Mouse (Mus musculus): ENCODE data around the gene Agap3.
A peak's percentile ranks its signal among the peaks of the same experiment; 100 is the strongest.

Agap3 gene

DNA sequence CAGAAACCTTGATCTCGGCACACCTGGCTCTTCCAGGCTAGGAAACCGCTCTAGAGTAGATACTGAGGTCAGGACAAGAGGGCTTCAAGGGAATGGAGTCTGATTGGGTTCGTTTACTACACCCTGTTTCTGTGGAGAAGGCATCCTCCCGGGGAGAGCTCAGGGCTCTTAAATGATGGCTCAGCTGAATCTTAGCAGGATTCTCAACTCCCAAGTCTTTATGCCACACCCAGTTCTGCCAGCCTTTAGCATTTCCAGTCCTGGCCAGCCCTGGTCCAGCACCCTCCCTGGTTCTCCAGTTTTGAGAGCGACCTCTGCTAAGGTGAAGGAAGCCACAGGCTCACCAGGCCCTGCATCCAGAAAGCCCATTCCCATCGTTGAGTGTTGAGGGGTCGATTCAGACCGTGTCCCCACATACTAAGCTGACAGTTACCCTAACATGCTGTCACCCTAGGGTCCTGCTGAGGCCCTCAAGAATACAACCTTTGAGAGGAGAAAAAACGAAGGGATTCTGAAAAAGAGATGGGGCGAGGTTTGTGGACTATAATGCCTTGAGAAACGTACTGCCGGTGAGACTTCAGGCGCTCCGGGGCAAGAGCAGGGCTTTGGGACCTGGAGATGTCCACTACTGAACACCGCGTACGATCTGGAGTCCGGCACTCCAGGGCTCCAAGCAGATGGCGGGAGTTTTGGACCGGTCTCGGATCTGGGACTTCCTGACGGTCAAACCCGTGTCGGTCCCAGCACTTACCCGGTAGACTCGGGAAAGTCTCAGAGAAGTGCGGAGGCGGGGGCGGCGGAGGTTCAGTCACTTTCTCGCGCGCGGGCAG is 73.6 kb downstream of the Agap3 start:
- DNase-seq, result no peak

DNA sequence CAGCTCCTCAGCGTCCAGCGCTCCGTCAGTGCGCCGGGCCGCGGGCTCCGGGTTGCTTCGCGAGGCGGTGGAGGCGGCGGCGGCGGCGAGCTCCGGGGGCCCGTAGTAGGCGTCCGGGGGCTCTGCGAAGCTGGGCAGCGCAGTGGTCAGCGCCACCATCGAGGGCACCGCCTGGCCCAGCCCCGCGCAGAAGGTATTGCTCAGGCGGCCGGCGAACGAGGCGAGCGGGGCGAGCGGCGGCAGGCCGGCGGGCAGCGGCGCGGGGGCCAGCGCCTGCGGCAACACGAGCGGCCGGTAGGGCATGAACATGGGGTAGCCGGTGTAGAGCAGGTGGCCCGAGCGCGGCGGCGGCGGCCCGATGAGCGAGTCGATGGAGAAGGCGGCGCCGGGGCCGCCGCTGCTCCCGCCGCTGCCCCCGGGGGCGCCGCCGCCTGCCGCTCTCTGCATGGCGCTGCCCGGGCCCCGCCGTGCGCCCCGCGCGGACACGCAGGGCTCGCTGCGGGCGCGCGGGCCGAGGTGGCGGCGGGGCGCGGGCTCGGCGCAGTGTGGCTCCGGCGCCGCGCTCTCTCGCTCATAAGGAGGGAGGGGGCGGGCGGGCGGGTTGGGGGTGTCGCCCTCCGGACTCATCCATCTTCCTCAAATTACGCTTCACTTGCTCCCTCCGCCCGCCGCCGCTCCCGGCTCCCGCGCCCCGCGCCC is 74.4 kb downstream of the Agap3 start:
- no peak for DNase-seq

DNA sequence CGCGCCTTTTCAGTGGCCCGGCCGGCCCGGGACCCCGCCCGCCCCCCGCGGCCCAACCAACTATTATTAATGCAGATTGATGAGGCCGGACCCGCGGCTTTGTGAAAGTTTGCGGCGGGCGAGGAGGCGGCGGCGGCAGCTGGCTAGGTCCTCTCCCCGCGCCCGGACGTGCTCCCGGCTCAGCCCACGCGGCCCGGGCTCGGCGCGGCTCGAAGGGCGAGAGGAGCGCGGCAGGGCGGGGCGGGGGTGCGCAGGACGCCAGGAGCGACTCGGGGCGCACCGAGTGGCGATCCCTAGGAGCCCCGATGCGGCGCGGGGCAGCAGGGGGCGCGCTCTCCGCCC is 74.9 kb downstream of the Agap3 start, which contains the start of gene Gbx1:
TSS of gene Gbx1 (minus strand) at position 314 of the 342 bp plus-strand sequence.
- DNase-seq, result no peak

DNA sequence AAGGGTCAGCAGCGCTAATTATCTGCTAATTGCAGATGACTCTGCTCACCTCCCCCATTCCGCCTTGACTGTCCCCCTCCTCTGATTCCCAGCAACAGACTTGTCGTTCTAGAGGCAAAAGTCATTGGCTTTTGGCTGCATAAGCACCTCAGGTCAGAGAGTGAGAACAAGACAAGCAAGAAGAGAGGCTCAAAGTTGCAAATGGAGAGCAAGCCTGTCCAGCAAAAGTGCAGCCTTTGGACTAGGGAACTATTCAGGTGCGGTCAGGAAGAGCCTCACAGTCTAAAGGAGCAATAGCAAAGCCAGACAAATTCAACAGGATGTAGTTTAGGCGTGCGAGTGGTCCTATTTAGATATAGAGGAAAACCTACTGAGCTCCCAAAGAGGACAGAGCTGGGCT is 75.8 kb downstream of the Agap3 start:
- no peak for DNase-seq

DNA sequence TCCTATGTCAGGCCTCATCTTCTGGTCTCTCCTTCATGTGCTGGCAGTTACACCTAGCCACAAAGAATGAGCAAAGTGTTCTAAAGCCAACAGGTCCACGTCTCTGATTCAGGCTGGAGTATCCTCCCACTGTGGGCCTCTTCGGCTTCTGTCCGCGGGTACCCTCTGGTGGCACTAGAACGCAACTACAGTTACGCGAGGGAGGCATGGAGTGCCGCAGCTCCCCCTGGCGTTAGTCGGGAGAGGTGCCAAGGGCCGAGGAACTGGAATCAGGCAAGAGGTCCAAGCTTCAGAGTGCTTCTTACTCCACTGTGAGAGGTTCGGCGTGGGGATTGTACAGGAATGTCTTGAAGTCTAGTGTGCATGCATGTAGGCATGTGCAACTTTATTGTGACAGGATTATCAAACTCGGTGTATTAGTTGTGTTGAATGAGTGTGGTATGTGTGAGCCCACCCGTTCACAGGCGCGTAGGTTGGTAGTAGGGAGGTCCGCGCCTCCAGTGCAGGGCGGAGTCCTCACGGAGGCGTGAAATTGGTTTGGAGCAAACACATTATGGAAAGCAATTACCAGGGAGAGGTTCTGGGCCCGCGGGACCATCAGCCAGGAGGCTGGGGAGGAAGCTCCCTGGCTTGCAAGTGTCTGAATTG is 78.2 kb downstream of the Agap3 start:
- peak; percentile 83 for DNase-seq

DNA sequence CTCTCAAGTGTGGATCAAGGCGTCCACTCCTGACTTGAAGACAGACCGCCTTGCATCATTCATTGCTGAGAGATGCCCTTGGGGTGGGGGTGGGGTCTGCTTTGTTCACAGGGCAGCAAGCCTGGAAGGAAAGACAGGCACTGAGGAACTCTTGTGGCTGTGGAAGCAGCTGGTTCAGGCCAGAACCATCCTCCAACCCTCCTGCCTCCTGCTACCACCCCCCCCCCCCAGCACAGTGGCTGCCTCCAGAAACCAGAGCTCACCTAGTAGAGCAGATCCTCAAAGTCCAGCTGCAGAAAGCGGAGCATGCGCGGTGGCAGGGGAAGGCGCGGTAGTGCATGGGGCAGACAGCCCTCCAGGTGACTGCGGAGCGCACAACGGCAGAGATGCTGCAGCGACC is 81.4 kb downstream of the Agap3 start:
- no peak for DNase-seq

DNA sequence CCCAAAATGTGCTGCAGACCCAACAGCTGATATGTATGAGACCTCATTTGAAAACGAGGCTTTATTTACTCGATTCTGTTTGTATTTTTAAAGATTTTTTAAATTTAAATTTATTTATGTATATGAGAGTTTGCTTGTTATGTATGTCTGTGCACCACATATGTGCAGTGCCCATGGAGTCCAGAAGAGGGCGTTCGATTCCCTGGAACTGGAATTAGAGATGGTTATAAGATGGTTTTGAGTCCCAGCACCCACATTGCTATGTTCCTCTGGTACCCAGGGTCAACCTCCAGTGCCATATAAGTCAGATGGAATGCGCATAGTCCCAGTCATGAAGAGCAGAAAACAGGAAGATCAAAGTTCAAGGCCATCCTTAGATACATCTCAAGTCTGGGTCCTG is 82.3 kb downstream of the Agap3 start:
- no peak for DNase-seq

DNA sequence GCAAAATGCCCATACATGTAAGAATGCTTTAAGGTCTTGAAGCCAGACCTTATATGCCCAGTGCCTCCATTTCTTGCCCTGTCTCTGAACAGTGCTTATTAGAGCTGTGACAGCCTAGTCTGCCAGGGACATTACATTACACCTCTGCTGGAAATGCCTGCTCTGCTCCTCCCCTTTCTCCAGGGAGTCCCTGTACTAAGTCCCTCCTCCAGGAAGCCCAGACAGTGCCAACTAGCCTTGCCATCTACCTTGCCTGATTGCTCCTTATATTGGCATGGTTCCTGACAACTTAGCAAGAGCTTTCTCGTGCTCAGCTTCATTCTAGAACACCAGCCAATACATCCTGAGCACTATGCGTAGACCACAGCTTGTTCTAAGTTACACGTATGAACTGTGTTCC is 83.8 kb downstream of the Agap3 start:
- DNase-seq, result no peak

DNA sequence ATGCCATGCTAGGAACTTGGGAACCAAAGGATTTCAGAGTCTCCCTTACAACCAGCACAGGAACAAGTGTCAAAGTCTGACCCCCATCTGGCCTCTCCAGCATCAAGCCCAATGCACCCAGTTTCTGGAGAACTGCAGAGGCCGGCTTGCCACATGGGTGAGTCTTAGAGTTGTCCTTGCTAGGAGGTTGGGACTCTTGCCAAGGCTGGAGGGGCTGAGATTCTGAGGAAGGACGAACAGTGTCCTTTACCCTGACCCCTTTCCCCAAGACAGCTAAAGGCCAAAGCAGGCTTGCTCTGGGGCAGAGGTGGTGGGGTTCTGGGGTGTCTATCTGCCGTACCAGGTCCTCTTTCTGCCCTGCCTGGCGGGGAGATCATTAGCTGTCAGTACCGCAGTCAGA is 84.5 kb downstream of the Agap3 start:
- no peak for DNase-seq

DNA sequence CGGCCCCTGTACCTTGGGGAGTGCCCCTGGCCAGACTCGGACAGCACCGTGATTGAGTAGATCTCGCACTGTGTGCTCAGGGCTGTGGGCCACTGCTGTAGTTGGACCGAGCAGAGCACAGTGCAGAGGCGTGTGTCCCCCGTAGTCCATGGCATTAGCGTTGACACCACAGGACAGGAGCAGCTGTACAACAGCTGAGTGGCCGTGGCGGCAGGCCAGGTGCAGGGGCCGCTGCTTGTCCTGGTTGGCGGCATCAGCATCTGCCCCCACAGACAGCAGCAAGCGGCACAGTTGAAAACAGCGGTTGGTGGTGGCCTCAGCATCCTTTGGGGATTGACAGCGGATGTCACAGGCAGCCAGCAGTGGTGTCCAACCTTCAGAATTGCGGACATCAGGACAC is 85.6 kb downstream of the Agap3 start:
- no peak for DNase-seq

DNA sequence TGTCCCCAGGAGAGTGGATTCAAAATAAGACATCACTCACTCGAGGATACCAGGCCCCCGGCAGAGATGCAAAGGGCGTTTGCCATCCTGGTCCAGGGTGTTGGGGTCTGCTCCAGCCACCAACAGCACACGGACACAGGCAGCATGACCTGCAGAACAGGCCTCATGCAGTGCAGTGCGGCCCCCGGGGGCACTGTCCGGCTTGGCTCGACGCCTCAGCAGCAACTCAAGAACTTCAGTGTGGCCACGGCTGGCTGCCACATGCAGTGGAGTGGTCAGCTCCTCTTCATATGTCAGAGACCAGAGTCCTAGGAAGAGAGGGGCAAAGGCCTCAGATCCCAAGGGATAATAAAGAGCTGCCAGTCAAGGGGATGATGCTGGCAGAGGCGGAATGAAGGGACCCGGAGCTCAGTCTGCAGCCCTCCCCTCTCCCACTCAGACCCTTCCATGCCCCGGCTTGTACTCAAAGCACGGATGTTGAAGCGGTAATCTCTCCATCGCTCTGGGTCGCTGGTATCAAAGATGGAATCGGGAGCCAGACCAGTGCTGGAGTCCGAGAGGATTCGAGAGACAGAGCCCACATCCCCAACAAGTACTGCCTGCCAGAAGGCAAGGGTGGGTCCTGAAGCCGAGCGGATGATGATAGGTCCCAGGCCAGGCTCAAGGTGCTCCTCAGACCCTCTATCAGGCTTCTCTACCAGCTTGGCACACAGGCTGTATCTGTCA is 87.8 kb downstream of the Agap3 start:
- no peak for DNase-seq

DNA sequence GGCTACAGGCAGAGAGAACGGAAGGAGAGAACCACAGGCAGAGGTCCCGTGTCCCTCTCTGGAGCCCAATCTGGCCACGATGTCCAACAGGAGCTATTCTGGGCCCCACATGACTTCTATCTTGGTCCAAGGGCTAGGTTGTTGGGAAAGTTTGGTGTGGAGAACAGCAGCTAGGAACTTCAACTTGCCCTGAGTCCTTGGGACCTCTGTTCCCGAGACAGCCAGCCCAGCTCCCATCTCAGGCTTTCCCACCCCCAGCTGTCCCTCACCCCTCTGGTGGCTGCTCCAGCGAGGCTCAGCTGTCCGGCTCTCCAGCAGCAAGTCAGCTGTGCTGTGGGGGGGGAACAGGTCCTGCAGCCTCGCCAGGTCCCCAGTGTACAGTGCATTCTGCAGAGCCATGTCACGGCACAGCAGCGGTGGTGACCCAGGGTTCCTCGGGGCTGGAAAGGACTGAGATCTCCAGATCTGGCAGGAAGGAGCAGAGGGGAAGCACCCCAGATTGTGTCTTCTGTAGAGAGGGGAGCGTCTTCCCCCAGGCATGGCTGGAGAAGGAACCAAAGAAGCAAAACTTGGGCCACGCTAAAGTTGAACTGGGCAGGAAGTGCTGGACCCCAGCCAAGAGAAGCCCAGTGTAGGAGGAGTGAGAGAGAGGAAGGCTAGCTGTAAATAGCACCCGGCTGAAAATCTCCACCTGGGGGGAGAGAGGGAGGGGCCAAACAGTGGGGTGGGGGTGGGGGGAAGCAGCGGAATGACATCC is 88.6 kb downstream of the Agap3 start, which contains the start of gene Asb10:
TSS of gene Asb10 (minus strand) at position 592 of the 757 bp plus-strand sequence.
- peak; percentile 69 for DNase-seq

DNA sequence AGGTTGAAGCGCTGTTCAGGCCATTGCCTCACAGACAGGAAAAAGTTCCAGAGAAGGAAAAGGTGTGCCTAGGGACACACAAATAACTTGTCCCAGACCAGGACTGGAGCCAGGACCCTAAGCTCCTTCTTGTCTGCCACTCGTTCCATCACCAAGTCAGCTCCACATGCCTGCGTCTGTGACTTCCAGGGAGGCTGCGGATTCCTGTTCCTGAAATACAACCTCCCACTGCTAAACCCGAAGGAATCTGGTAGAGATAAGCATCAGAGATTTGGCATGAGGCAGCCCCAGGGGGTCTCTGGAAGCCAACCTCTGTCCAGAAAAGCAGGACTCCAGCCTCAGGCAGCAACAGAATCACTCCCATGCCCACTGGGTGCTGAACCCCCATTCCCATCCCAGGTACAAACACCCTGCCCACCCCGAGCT is 89.2 kb downstream of the Agap3 start:
- no peak for DNase-seq

DNA sequence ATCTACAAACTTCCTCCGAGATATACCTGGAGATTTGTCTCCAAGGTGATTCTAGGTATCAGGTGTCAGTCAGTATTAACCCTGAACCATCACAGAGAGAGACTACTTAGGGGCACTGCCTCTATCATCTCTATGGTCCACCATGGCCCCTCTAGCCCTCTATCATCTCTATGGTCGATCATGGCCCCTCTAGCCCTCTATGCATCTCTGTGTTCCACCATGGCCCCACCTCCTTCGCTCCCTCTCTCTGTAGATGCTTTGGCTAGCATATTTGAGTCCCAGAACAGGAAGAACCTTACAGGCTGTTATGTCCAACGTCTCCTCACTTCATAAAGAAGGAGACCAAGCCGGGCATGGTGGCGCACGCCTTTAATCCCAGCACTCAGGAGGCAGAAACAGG is 90.7 kb downstream of the Agap3 start:
- no peak for DNase-seq

DNA sequence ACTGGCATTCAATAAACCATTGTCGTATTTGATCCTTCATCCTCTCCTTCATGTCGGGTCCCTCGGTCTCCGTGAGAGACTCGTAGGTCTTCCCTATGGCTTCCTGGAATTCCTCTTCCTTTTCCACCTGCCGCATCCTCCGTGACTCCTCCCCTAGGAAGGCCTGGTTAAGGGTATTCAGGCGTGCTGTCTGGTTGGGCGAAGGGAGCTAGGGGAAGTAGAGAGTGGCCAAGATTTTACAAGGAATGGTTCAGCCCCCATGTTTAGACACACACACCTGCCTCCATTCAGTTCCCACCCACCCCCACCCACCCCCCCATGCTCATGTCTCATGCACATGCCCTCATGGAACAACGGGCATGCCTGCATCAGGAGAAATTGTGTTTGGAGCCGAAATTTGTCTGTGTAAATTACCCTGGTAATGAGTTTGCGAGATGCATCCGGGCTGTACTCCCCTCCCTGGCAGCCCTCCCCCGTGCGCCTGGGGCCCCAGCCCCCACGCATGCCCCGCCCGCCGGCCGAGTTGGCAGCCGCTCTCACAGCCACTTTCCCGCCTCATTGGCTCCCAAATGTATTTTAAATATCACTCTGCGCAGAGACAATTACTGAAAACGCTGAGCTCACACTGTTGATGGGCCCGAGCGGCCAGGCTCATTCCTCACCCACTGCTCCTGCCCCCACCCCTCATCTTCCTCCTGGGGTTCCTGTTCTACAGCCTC is 98.8 kb downstream of the Agap3 start:
- peak; percentile 30 for DNase-seq

DNA sequence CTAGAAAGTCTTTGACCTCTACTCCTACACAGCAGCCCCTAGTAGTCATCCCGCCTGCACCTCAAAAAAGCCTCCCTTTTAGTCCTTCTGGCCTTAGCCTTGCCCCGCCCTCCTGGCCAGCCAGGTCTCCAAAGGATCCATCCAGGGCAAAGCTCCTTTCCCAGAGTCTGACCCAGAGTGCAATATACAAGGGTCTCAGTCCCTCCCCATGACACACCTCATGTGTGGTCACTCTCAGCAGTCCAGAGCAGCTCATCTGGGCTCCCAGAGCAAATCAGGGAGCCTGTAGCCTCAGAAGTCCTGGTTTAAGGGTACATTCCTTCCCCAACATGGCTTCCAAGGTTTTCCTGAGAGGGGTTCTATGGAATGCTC is 99.3 kb downstream of the Agap3 start:
- DNase-seq, result no peak
